Mouse (Mus musculus): Measurements from ENCODE around the gene A630095N17Rik. TPM values are rescaled to one million over a fixed set of nuclear protein-coding genes. Genes with fewer than 3 reads are reported as not detected.

A630095N17Rik gene
- polyA plus RNA-seq, 2 experiments = not detected

- H3K4me1 ChIP-seq (ENCODE audit: control insufficient read depth, insufficient read depth, low read length) = peaks cover 11% of the 10 kb centered on the region
- TF ChIP-seq POLR2A (IDR thresholded peaks at IDR 0.05; ENCODE audit: borderline replicate concordance, extremely low read depth, insufficient read depth, insufficient read length) = no peak
- DNase-seq (ENCODE audit: low spot score) = no peak
- H3K27me3 ChIP-seq (ENCODE audit: control insufficient read depth, insufficient read depth, low read length) = no peaks in the 10 kb centered on the region
- no peak for ATAC-seq (ENCODE audit: low FRiP score, low read depth)
- H3K36me3 ChIP-seq (ENCODE audit: control insufficient read depth, insufficient read depth, low read length) = peaks cover 52% of the 10 kb centered on the region
- H3K4me3 ChIP-seq (replicated peaks; ENCODE audit: low read length) = no peak overlapping the region
- 86% methylated on average over 2 of the region's 2 CpGs for whole genome bisulfite sequencing
- H3K9ac ChIP-seq (ENCODE audit: low read depth, low read length, severe bottlenecking) = no peak overlapping the region
- H3K9me3 ChIP-seq (ENCODE audit: control insufficient read depth, low read length) = no peaks in the 10 kb centered on the region
- no peak overlapping the region for H3K4me2 ChIP-seq (replicated peaks; ENCODE audit: low read depth, low read length, severe bottlenecking)
- H3K27ac ChIP-seq (replicated peaks; ENCODE audit: low read depth, low read length) = no peak overlapping the region
These were observed 43.9 kb downstream of the A630095N17Rik start for GRCm38 (mm10) chr1:75187914-75188483.

GRCm38 (mm10) chr1:75187126-75187525 lies 44.8 kb downstream of the A630095N17Rik start:
- no peak for DNase-seq (ENCODE audit: low spot score)

GRCm38 (mm10) chr1:75185495-75185894 lies 46.4 kb downstream of the A630095N17Rik start:
- Histone ChIP-seq H3K4me2 (replicated peaks; ENCODE audit: low read depth, low read length, severe bottlenecking) (no peak overlapping the region), H3K27me3 (ENCODE audit: control insufficient read depth, insufficient read depth, low read length) (no peaks in the 10 kb centered on the region), H3K36me3 (ENCODE audit: control insufficient read depth, insufficient read depth, low read length) (peaks cover 66% of the 10 kb centered on the region), H3K4me3 (replicated peaks; ENCODE audit: low read length) (no peak overlapping the region), H3K9ac (ENCODE audit: low read depth, low read length, severe bottlenecking) (no peak overlapping the region), H3K9me3 (ENCODE audit: control insufficient read depth, low read length) (no peaks in the 10 kb centered on the region), H3K27ac (replicated peaks; ENCODE audit: low read depth, low read length) (no peak overlapping the region), H3K4me1 (ENCODE audit: control insufficient read depth, insufficient read depth, low read length) (peaks cover 1% of the 10 kb centered on the region; the same call in 1 of the 2 replicates)
- WGBS = 87% methylated on average over 11 of the region's 11 CpGs
- no peak for TF ChIP-seq POLR2A (IDR thresholded peaks at IDR 0.05; ENCODE audit: borderline replicate concordance, extremely low read depth, insufficient read depth, insufficient read length)
- ATAC-seq (ENCODE audit: low FRiP score, low read depth) (no peak), DNase-seq (ENCODE audit: low spot score) (no peak)

More at GRCm38 (mm10) chr1:75187126-75187525, 44.8 kb downstream of the A630095N17Rik start:
- ATAC-seq (ENCODE audit: low FRiP score, low read depth) = no peak
- peaks cover 61% of the 10 kb centered on the region for H3K36me3 ChIP-seq (ENCODE audit: control insufficient read depth, insufficient read depth, low read length)
- no peaks in the 10 kb centered on the region for H3K9me3 ChIP-seq (ENCODE audit: control insufficient read depth, low read length)
- no peak overlapping the region for H3K9ac ChIP-seq (ENCODE audit: low read depth, low read length, severe bottlenecking)
- H3K4me2 ChIP-seq (replicated peaks; ENCODE audit: low read depth, low read length, severe bottlenecking) = no peak overlapping the region
- H3K4me3 ChIP-seq (replicated peaks; ENCODE audit: low read length) = no peak overlapping the region
- no peak overlapping the region for H3K27ac ChIP-seq (replicated peaks; ENCODE audit: low read depth, low read length)
- TF ChIP-seq POLR2A (IDR thresholded peaks at IDR 0.05; ENCODE audit: borderline replicate concordance, extremely low read depth, insufficient read depth, insufficient read length) = no peak
- H3K4me1 ChIP-seq (ENCODE audit: control insufficient read depth, insufficient read depth, low read length) = peaks cover 10% of the 10 kb centered on the region
- no peaks in the 10 kb centered on the region for H3K27me3 ChIP-seq (ENCODE audit: control insufficient read depth, insufficient read depth, low read length)

GRCm38 (mm10) chr1:75182160-75182559 lies 49.7 kb downstream of the A630095N17Rik start:
- H3K27me3 ChIP-seq (ENCODE audit: control insufficient read depth, insufficient read depth, low read length) = no peaks in the 10 kb centered on the region
- TF ChIP-seq POLR2A (IDR thresholded peaks at IDR 0.05; ENCODE audit: borderline replicate concordance, extremely low read depth, insufficient read depth, insufficient read length) = no peak
- H3K4me2 ChIP-seq (replicated peaks; ENCODE audit: low read depth, low read length, severe bottlenecking) = no peak overlapping the region
- H3K9me3 ChIP-seq (ENCODE audit: control insufficient read depth, low read length) = no peaks in the 10 kb centered on the region
- DNase-seq (ENCODE audit: low spot score) = no peak
- 81% methylated on average over 4 of the region's 4 CpGs for WGBS
- peaks cover 66% of the 10 kb centered on the region for H3K36me3 ChIP-seq (ENCODE audit: control insufficient read depth, insufficient read depth, low read length)
- H3K9ac ChIP-seq (ENCODE audit: low read depth, low read length, severe bottlenecking) = no peak overlapping the region
- ATAC-seq (ENCODE audit: low FRiP score, low read depth) = no peak
- no peak overlapping the region for H3K27ac ChIP-seq (replicated peaks; ENCODE audit: low read depth, low read length)
- no peak overlapping the region for H3K4me3 ChIP-seq (replicated peaks; ENCODE audit: low read length)
- H3K4me1 ChIP-seq (ENCODE audit: control insufficient read depth, insufficient read depth, low read length) = peaks cover 7% of the 10 kb centered on the region

GRCm38 (mm10) chr1:75181377-75181870 lies 50.5 kb downstream of the A630095N17Rik start:
- Histone ChIP-seq H3K27me3 (ENCODE audit: control insufficient read depth, insufficient read depth, low read length) (no peaks in the 10 kb centered on the region), H3K9ac (ENCODE audit: low read depth, low read length, severe bottlenecking) (no peak overlapping the region), H3K9me3 (ENCODE audit: control insufficient read depth, low read length) (no peaks in the 10 kb centered on the region), H3K27ac (replicated peaks; ENCODE audit: low read depth, low read length) (no peak overlapping the region), H3K4me3 (replicated peaks; ENCODE audit: low read length) (no peak overlapping the region), H3K36me3 (ENCODE audit: control insufficient read depth, insufficient read depth, low read length) (peaks cover 65% of the 10 kb centered on the region), H3K4me1 (ENCODE audit: control insufficient read depth, insufficient read depth, low read length) (peaks cover 7% of the 10 kb centered on the region), H3K4me2 (replicated peaks; ENCODE audit: low read depth, low read length, severe bottlenecking) (no peak overlapping the region)
- ATAC-seq (ENCODE audit: low FRiP score, low read depth) (no peak), DNase-seq (ENCODE audit: low spot score) (no peak)
- TF ChIP-seq POLR2A (IDR thresholded peaks at IDR 0.05; ENCODE audit: borderline replicate concordance, extremely low read depth, insufficient read depth, insufficient read length) = no peak
- WGBS = 85% methylated on average over 4 of the region's 4 CpGs

Data from limb, embryonic 14.5 days (tissue).